Mouse (Mus musculus) lung, postnatal 25 days (tissue): ENCODE measurements around the gene Lmf1.

ENCODE experiments used
- DNase-seq: peaks from one replicate; pipeline ENCODE4 v3.0.0; 2022; ENCODE audit warnings: low spot score

The Lmf1 gene

GRCm38 (mm10) chr17:25568206-25568605, 10.7 kb upstream of the Lmf1 start:
- DNase-seq = no peak

DNA sequence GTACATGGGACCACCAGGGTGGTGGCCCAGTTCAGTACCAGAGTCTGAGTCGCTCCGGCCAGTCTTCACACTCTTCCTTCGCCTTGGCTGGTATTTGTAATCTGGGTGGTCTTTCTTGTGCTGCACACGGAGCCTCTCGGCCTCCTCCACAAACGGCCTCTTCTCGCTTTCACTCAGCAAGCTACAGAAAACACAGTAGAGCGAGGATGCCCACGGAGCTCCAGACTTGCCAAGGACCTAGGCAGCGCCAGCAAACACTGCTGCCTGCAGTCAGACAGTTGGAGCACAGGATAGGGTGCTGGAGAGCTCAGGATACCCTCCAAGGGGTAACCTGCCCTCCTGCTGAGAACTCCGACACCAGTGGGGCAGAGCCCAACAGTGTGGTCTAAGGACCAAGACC, 10.0 kb upstream of the Lmf1 start:
- no peak for DNase-seq

DNA sequence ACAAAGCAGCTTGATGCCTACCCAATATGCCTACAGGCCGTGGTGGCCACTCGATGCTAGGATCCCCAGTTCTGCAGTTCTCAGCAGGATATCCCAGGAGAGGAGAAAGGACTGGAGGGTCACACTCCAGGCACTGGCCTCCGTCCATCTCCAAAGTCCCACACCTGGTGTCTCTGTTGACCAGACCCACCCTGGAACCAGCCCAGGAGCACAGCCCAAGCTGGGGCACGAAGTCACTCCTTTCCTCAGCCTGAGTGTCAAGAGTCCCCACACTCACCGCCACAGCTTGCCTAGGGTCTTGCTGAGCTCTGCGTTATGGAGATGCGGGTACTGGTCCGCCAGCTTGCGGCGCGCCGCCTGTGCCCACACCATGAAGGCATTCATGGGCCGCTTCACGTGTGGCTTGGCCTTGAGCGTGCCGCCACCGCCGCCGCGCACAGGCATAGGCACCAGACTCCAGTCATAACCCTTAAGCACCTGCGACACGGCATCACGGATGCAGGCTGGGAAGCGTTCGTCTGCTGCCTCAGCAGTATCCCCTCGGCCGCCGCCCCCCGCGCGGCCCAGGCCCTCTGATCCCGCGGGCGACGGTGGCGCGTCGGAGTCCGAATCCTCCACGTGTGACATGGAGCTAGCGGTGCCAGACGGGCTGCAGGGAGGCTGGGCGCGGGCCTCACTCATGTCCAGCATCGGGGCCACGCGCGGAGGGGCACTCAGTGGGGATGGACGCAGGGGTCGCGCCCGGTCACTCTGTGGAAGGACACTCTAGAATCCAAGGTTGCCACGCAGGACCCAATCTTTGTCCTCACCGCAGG, 8.8 kb upstream of the Lmf1 start:
- no peak for DNase-seq

GRCm38 (mm10) chr17:25570648-25571452, 8.0 kb upstream of the Lmf1 start, which contains the start of gene Sox8:
TSS of gene Sox8 (minus strand) at chr17:25570686.
- DNase-seq = peak; percentile 82

- no peak for DNase-seq
These were observed 7.4 kb upstream of the Lmf1 start for GRCm38 (mm10) chr17:25571453-25571820.

DNA sequence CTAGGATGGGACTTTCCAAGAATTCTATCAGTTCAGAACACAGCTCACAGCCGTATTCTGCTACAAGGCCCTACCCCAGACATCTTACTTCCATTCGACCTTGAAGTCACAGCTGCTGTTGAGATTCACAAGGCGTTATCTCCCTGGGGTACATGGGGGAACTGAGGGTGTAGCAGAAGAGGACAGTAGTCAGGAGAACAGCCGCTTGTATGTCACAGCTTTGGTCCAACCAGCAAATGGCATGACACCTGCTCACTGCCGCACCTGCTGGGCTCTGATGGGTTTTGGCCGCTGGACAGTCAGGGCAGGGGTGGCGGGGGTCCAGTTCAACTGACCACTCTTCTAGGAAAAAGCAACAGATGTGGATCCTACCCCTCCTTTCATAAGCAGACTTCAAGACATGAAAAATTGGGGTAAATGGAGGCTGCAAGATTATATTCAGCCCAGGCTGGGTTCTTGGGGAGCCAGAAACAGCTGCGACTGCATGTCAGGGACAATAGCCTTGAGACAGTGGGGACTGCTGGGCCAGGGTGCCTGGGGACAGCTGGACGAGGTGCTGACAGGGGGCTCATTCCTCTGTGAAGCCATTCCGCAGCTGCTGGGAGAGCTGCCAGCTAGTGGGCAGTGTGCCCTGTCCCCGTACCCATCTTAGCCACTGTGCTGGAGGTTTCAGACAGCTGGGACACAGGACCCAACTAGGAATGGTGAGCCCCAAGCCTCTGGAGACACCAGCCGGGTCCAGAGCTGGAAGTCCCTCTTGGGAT, 3.5 kb upstream of the Lmf1 start:
- no peak for DNase-seq

- no peak for DNase-seq
These were observed 2.9 kb upstream of the Lmf1 start for GRCm38 (mm10) chr17:25576034-25576433.

DNA sequence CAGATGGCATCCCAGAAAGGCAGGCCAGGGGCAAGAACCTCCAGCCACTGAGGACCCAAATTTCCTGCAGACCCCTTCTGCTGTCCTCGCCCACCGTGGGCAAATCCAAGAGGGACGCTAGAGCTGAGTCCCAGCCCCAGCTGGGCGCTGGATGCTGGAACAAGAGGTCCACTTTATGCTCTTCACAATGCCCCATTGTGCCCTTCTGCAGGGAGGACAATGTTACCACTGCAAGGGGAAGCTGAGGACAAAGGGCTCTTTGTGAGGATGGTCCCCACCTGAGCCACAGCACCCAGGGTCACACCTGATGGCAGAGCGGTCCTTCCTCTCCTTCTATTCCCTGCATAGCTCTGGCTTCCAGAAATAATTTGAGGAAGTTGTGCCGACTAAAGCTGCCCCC, 1.6 kb upstream of the Lmf1 start:
- no peak for DNase-seq

DNA sequence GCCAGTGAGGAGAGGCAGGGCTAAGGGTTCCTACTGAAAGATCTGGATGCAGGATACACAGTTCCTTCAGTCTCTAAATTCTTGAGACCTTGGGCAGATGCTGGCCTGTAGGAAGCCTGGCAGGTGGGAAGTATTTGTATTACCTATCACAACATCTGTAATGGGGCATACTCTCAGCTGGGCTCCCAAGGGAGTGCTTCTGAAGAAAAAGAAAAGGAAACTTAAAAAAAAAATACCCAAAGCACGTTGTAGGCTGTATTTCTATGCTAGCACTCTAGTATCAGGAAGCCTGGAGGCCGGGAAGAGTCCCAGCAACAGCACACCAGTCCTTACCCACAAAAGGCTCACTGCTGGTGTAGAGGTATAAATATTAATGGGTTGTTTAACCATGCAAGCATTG, 1.2 kb upstream of the Lmf1 start:
- DNase-seq = no peak

GRCm38 (mm10) chr17:25579332-25580047, 605 bp downstream of the Lmf1 start:
- no peak for DNase-seq

DNA sequence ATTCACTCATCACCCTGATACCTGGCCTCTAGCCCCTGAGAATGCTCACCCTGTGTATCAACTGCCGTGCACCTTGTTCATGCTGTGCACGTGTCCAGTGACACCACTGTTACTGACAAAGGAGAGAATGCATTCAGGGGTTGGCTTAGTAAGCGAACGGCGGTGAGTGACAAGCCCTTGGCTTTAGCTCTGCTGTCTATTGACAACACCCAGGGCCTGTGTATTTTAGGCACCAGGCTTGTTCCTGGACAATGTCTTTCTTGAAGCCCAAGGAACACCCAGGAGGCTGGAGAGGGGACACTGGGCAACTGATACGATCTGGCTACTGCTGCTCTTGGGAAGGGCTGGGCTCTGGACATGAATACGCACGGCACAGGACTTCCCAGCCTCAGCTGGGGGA, 3.2 kb downstream of the Lmf1 start:
- no peak for DNase-seq

DNA sequence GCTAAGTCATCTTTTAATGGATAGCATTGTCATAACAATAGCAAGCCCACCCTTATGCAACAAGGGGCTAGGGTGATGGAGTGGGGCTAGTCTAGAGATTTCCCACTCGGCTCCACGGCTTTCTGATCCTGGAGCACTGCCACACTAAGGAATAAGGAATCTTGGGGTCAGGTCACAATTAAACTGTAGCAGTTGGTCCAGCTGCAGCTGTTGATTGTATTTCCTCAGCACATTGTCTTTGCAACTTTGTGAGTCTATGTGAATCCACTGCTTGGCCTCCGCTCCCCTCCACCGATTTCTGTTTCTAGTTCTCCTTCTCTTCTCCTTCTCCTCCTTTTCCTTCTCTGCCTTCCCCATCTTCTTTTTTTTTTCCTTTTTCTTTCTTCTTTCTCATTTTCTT, 4.2 kb downstream of the Lmf1 start:
- no peak for DNase-seq

- DNase-seq = no peak
These were observed 5.0 kb downstream of the Lmf1 start for GRCm38 (mm10) chr17:25583858-25584257.

GRCm38 (mm10) chr17:25584646-25585045, 5.8 kb downstream of the Lmf1 start:
- DNase-seq = no peak

DNA sequence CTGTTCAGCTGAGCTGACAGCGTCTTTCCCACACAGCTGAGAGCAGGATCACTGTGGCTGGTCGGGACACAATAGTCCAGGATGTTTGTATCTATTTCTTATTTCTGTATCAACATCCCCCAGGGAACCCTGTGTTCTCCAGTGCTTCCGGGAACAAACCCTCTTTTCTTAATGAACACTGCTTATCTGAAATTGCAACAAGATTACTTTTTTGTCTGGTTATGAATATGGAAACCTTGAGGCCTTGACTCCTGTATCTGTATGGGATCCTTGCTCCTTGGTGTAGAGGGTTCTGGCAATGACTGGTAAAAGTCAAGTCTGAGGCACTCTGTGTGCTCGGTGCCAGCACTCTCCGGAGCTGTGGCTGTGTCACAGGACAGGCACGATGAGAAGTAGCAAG, 11.2 kb downstream of the Lmf1 start:
- no peak for DNase-seq

- no peak for DNase-seq
These were observed 12.1 kb downstream of the Lmf1 start for GRCm38 (mm10) chr17:25590985-25591384.

DNA sequence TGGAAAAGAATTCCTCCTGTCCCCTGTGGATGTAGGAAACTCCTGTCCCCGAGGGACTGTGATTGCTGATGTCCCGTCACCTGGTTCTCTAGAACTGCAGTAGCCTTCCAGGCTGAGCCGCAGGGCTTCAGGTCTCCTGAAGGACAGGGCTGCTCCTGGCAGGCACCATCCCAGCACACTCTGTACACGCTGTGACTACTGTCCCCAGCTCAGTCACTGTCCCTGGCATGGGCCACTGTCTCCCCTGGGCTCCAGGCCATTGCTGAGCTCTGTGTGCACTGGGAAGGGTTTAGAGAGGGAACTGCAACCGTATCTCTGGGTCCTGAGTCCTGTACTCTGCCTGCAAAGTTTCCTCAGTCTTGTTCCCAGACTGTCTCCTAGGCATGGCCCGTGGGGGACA, 13.5 kb downstream of the Lmf1 start:
- DNase-seq = no peak

DNA sequence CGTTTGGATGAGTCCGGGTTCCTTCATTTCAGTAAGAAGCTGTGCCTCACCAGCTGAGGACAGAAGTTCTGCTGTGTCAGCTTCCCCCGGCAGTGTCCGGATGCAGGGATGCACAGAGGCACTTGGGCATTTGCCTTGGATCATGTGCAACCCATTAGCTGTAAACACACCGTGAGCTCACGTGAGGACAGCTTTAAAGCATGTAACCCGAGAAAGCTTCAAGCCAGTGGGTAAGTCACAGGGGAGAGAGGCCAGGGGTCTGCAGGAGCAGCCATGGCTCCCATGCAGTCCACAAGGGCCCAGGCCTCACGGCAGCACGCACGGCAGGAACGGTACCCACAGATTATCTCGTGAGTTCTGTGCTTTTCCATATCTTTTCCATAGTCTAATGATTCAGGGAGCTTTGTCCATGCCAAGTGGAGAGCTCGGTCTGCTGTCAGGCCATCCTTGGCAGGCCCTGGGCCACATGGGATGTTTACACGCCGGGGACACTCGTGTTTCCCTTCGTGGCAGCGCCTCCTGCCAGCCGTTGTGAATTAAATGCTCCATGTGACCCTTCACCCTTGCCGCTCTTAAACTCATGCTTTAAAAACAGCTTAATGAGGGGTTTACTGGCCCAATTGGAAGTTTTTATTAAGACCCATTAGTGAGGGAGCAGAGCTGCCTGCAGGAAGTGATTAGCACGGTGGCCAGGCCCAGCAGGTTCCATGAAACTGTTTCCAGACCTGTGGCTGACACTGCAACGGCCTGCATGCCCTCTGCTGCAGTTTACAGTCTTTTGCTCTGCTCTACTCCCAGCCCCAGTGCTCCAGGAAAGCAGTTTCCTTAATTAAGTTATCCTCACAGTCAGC, 14.8 kb downstream of the Lmf1 start:
- DNase-seq = no peak

DNA sequence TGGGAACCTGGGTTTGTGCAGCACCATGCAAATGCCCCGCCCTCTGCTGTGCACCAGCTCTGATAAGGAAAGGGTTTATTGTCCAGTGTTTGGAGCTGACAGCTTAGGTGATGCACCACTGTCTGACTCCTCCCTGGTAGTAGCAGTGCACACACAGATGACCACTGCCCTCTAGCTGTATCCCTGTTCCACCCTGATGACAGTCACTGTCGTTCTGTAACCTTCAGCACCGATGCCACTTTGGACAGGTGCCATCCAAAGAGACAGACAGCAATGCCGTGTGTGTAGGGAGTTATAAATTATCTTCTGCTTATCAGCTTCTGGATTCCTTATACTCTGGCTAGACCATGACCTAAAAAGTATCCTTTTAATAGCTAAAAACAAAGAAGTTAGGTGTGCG, 16.6 kb downstream of the Lmf1 start:
- DNase-seq = no peak

DNA sequence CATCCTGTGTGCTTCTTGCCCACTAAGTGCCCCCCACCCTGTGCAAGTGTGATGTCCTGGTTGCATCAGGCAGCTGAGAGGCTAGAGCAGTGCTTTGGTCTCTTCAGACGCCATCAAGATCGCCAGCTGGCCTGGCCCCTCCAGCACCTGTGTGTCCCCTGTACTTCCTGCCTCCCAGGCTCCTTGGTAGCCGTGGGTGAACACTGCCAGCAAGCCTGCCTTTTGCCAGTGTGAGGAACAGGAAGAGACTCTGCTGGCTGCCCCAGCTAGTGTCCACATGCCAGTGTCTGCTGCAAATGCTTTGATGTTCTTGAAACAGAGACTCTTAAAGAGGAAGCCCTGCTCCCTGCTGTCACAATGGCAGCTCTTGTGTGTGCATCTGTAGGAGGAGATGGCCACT, 18.7 kb downstream of the Lmf1 start:
- no peak for DNase-seq

DNA sequence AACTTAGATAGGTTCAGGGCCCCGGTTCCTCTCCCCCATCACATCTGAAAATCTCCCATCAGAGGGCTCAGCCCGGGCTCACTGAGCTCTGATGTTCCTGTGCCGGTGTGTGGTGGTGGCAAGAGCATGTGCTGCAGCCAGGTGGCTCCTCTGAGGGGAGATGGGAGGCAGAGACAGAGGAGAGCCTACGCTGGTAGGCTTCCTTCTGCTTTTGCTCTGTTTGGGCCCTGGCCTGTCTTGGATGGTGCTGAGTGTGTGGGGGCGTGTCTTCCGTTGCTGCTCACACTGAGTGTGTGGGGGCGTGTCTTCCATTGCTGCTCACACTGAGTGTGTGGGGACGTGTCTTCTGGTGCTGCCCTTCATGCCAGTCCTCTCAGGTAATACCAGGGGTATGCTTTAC, 23.5 kb downstream of the Lmf1 start:
- DNase-seq = no peak
